Mouse (Mus musculus): ENCODE data around the gene Taf6.
"Not testable (repeated sequence)": the region's sequence is repeated elsewhere in the genome, so short reads cannot be mapped to it uniquely, and the experiment has no call there.

The Taf6 gene

DNA sequence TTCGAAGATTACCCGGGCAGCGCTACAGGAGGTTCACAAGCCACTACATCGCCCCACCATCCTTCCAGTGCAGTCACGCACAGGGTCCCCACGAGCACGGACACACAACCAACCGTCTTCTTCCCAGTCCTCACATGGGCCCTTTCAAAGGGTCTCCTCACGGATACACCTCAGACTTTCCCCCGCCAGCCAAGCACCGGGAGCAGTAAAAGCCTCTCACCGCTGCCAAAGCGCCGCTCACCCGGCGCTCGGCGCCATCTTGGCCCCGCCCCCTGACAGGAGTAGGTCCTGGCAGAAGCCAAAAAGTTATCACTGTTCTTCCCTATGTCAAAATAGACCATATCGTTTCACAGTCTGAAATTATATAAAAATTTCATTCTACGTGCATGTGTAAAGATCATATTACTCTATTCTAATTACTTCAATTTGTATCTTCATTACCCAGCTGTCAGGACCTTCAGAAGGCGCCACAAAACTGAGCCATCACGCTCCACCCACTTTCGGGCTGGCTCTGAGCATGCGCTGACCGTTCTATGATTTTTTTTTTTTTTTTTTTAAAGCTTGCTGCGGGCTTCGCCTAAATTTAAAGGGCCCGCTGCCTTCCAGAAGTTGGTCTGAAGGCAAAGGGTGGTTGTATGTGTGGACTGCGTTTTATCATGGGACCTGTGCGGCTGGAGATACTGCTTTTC, at the start of gene Taf6, which contains the start of gene Cnpy4:
Gene Taf6 (minus strand): TSS at position 502 of the 689 bp plus-strand sequence.
Gene Cnpy4 (plus strand): TSS at position 536 of the 689 bp plus-strand sequence.
- DNase-seq = peak; percentile 82 to 86

GRCm38 (mm10) chr5:138234224-138234623, 47.0 kb upstream of the Taf6 start:
- DNase-seq = no peak

DNA sequence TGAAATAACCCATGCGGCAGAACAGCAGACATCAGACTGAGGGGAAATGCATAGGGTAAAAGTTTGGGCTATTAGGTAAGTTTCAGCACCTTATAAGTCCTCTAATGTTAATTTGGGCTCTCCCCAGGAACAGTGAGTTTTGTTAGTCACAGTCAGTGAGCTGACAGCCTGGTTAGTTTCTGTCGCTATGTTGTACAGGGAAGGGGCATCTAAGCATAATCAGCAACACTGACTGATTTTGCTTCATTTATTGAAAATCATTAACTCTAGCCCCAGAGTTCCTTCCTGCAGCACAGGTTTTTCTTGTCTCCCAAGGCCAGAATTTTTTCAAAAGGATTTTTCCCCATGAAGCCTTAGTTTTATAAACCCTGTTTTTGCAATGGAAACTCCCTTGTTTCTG, 46.5 kb upstream of the Taf6 start:
- no peak for DNase-seq

DNA sequence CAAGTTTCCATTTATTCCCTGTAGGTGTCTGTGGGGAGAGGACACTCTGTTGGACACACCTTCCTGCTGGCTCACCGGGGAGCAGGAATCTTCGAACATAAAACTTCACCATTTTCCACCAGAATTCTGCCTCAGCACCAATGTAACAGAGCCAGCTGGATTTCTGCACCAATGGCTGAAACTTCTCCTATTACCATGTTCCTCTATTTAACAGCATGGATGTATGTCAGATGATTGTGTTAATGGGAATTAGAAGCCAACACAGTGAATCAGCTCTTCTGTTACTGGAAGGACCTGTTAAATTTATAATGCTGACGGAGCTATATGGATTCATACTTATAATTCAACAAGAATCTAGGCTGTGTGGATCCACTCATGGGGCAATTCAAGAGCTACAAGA, 42.3 kb upstream of the Taf6 start:
- DNase-seq = no peak

GRCm38 (mm10) chr5:138228026-138228425, 40.8 kb upstream of the Taf6 start:
- DNase-seq = peak; percentile 11 to 12

GRCm38 (mm10) chr5:138227367-138227766, 40.1 kb upstream of the Taf6 start:
- DNase-seq = no peak

GRCm38 (mm10) chr5:138226491-138226890, 39.2 kb upstream of the Taf6 start:
- no peak for DNase-seq

GRCm38 (mm10) chr5:138225700-138226099, 38.4 kb upstream of the Taf6 start, which contains the start of gene Nxpe5:
Gene Nxpe5 (plus strand): TSS chr5:138225898.
- DNase-seq = no peak

DNA sequence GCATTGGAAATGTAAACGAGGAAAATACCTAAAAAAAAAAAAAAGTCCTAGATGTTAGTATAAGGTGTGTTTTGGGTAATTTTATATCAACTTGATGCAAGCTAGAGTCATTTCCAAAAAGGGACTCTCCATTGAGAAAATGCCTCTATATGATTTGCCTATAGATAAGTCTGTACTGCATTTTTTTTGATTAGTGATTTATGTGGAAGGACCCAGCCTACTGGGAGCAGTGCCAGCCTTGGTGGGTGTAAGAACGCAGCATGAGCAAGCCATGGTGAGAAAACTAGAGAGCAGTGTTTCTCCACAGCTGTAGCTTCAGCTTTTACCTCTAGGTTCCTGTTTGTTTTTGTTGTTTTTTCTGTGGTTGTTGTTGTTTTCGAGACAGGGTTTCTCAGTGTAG, 36.0 kb upstream of the Taf6 start:
- no peak for DNase-seq

GRCm38 (mm10) chr5:138222111-138222510, 34.9 kb upstream of the Taf6 start:
- DNase-seq = peak; percentile 76 to 78

DNA sequence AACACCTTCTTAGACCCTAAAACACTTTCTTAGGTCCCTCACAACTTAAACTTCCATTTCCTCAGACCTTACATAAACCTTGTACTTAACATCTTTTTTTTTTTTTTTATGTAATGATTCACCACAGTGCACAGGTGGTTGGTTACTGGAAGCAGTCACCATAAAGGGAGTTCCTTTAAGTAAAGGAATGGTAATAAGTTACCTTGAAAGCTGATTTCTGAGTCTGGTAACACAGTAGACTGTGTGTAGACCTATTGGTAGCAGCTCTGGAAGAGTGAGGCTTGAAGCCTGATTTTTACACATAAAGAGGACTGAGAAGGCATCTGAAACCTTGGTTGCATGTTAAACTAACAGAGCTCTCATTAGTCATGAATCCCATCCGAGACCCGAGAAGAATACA, 32.6 kb upstream of the Taf6 start:
- DNase-seq = no peak

GRCm38 (mm10) chr5:138216632-138217031, 29.4 kb upstream of the Taf6 start:
- DNase-seq = not testable (repeated sequence)

DNA sequence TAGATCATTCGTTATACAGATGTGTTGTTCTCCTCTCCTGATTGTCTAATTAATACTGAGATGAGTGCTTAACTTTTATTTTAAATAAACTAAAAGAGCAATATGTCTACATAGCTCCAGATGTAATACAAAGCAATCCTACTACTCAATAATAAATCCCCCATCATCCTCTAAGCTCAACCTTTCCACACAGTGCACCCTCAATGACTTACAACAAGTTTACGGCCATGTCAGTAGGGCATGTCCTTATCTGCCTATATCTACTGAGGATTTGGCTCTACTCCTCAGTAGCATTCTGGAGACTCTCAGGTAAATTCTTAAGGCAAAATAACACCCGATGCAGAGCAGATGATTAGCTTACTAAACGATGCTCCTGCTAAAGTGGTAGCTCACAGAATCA, 20.6 kb upstream of the Taf6 start:
- no peak for DNase-seq

DNA sequence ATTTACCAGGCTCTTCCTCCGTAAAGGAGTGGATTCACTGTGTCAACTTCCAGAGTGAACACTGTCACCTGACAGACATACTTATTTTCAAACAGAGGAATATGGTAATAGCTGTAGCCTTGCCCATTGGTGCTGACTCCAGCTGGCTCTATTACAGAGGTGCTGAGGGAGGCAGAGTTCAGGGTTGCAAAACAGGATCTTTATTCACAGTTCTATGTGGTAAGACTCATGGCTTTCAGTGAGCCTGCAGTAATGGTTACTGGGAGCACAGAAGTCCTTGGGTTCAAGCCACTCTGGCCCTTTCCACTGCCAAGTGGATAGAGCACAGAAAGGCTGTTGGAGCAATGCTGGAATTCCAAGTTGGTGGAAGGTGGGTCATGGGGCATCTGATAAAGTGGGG, 20.0 kb upstream of the Taf6 start:
- DNase-seq = no peak

DNA sequence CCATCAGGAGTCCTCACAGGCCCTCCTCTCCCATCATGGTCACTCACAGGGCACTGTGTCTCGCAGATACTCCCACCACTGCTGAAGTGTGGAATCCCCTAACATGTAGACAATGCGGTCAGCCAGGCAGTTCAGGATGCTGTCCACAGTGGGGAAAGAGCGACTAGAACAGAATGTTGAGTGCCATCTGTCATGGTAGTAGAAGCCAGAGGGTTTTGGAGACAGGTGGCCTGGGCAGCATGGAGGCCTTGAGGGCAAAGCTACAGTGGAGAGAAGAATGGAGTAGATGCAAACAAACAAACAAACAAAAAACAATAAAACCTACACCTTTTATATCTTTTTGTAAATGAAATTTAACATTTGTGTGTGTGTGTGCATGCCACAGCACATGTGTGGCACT, 14.8 kb upstream of the Taf6 start:
- DNase-seq = no peak

- DNase-seq = no peak
These were observed 12.3 kb upstream of the Taf6 start for GRCm38 (mm10) chr5:138199576-138199975.

DNA sequence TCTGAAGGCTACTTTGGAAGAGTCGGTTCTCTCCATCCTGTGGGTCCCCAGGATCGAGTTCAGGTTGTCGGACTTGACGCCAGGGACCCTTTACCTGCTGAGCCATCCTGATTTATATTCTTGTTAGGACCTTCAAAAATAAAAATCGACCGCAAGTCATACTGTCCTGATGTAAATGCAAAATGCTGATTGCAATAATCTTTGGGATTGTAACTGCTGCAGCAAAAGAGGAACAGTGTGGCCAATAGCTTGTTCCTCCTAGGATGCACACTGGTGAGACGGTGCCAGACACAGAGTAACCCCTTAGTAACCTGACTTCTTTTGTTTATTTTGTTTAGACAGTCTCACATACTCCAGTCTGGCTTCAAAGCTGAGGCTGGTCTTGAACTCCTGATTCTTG, 8.2 kb upstream of the Taf6 start:
- no peak for DNase-seq

DNA sequence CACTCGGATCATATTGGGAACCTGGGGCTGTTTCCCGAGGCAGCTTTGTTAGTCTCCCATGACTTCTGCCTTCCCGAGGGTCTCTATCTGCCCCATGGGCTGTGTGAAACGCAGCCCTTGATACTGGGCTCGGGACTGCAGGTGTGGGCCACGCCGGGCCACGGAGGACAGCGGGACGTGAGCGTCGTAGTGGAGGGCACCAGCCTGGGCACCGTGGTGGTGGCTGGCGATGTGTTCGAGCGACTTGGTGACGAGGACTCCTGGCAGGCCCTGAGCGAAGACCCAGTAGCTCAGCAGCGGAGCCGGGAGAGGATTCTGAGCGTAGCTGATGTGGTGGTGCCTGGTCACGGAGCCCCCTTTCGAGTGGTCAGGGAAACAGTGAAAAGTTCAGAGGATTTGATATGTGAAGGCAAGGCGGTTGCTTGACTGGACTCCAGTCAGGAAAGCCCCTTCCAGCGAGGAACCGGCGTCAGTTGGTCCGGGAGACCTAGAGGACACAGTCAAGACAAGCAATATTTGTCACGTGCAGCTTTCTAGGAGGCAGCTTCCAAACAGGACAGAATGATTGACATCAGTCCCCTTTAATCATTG, 7.6 kb upstream of the Taf6 start:
- DNase-seq = peak; percentile 43 to 58

DNA sequence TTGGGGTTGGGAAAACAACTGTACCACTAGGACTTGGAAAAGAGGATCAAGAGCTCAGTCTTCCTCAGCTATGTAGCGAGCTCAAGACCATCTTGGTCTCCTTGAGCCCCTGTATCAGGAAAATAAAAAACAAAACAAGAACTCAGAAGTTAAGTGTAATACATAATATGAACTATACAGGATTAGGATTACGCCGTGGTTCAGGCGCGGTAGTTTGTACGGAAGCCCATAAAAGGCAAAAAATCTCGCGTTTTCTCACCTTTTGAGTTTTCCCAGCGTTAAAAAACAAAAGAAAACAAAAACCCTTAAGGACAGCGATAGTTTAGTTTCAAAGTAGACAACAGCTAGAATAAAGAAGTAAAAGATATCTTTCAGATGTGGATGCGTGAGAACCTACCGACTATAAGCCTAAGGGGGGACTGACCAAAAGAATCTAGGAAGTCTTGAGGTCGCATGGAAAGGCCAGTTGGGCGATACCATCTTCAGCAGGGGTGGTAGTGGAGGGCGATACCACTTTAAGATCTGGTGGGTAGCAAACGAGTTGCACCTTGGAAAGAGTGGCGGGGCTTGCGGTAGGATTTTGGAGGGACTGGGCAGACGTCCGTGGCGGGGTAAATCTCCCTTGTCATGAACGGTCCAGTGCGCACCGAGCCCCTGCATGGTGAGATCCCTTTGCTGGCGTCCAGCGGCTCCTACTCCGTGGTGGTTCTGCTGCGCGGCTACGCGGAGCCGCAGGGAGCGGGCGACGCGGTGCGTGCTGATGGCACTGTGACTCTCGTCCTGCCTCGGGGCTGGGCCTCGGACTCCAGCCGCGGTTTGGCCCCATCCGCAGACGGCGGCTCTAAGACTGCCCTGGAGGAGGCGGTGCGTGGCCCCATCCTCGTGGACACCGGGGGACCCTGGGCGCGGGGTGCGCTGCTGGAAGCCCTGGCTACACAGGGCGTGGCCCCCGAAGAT, 6.8 kb upstream of the Taf6 start, which contains the start of gene Mblac1:
Gene Mblac1 (plus strand): TSS at position 544 of the 957 bp plus-strand sequence.
- peak; percentile 86 for DNase-seq

DNA sequence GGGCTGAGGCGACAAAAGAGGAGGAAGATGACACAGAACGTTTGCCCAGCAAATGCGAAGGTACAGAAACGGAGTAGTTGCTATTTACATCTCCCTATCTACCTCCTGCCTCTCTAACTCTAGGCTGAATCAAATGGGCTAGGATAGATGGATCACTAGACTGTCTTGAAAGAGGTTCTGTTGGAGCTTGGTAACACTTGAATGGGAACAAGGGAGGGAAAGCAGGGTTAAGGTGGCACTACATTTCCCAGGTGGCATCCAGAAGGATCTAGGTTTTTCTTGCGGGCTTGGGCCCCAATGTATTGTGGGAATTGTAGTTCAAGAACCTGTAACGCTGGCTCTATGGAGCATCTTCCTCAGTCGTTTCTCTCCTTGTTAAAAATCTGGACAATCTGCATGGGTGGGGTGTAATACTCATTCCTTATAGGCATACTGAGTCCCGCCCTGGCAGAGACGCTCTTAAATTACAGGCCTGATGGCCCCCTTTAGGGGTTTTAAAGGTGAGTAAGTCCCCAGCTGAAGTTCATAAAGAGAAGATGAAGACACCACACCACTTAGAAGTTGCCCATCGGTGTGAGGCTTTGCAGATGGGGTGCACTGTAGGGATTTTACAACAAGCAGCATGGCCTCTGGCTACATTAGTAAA, 533 bp upstream of the Taf6 start:
- peak; percentile 78 to 85 for DNase-seq

- DNase-seq = no peak
These were observed 14.0 kb downstream of the Taf6 start for GRCm38 (mm10) chr5:138173217-138173616.

DNA sequence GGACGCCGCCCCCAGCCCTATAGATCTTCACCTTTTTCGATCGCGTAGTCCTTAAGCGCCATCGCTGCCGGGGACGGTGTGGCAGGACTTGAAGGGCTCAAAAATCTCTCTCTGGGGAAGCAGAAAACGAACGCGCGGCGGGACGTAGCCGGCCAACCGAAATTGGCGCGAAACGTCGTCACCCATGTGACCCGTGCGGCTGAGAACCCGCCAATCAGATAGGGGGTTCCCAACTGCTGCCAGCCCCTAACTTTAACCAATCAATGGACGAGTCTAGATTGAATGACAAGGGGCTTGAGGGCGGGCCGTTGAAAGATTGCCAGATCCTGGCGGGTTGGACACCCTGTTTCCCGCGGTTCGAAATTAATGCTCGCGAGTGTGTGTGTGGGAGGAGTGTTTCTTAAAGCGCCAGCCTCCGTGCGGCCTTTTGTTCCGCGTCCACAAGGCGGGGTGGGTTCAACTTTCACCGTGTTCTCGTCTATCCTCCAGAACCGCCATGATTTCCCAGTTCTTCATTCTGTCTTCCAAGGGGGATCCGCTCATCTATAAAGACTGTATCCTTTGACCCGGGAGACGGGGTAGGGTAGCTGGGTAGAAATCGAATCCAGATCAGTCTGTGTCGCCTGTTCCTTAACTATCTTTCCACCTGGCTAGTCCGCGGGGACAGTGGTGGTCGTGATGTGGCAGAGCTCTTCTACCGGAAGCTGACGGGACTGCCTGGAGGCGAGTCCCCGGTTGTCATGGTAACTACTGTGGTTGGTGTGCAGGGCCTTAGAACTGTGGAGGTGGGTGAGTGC, 15.4 kb downstream of the Taf6 start, which contains the start of the genes Ap4m1 and Mcm7:
Gene Ap4m1 (plus strand): TSS at position 308 of the 797 bp plus-strand sequence.
Gene Mcm7 (minus strand): TSS at position 728 of the 797 bp plus-strand sequence.
- DNase-seq = peak; percentile 98
